Mouse (Mus musculus) E14TG2a.4 (cell line): ENCODE measurements at regions not wholly inside any gene's neighbourhood (a gene's known extent, or its start where the extent isn't known, plus 50 kb on each side); places are given as distances from the start of the nearest gene placed in this dataset.

ENCODE experiments used
- CTCF ChIP-seq: conservative IDR thresholded peaks from 2 replicates; pipeline ENCODE4 v1.5.1; 2014; ENCODE audit warnings: low read length
- POU5F1 ChIP-seq: IDR thresholded peaks from 2 replicates; pipeline ENCODE4 v1.6.1; 2014; ENCODE audit warnings: low read length, borderline replicate concordance

- TF ChIP-seq CTCF (no peak), POU5F1 (no peak)
Measured at GRCm38 (mm10) chr10:19082136-19082535, 66.7 kb upstream of the Tnfaip3 start.
